Mouse (Mus musculus): ENCODE data around the gene Zbtb2.

GRCm38 (mm10) chr10:4384244-4384643 lies 3.7 kb downstream of the Zbtb2 start:
- TF ChIP-seq CTCF (IDR thresholded peaks at IDR 0.05; ENCODE audit: insufficient read depth, low read length) (no peak), POLR2A (IDR thresholded peaks at IDR 0.05; ENCODE audit: borderline replicate concordance, extremely low read depth, low read depth, low read length) (no peak)
